Mouse (Mus musculus) neural tube, embryonic 14.5 days (tissue): Measurements from ENCODE around the gene Edrf1. TPM values are rescaled to one million over a fixed set of nuclear protein-coding genes. Genes with fewer than 3 reads are reported as not detected.
A peak's percentile ranks its signal among the peaks of the same experiment; 100 is the strongest.

Experiments used
- ATAC-seq: fragments of 200-750 bp; cut with Nextera tagmentation; 2 replicates; pipeline ENCODE4 v1.8.0; 2017; ENCODE audit warnings: low read depth, mild to moderate bottlenecking, moderate TSS enrichment, moderate library complexity
- H3K27ac ChIP-seq: fragments of 300-500 bp; sonication (generic); 2 replicates; pipeline ENCODE4 v1.5.1; 2014; ENCODE audit warnings: low read depth, mild to moderate bottlenecking, control low read depth, low read length, moderate library complexity, mixed read lengths
- H3K27me3 ChIP-seq: fragments of 300-500 bp; sonication (generic); 2 replicates; pipeline ENCODE4 v1.6.1; 2014; ENCODE audit warnings: low read length; ENCODE audit not compliant: control insufficient read depth, insufficient read depth
- H3K36me3 ChIP-seq: fragments of 300-500 bp; sonication (generic); 2 replicates; pipeline ENCODE4 v1.6.1; 2014; ENCODE audit warnings: low read length, mixed read lengths; ENCODE audit not compliant: control insufficient read depth, insufficient read depth
- H3K4me1 ChIP-seq: fragments of 300-500 bp; sonication (generic); 2 replicates; pipeline ENCODE4 v1.6.1; 2014; ENCODE audit warnings: low read length; ENCODE audit not compliant: control insufficient read depth, insufficient read depth
- H3K4me2 ChIP-seq: fragments of 300-500 bp; sonication (generic); 2 replicates; pipeline ENCODE4 v1.6.1; 2014; ENCODE audit warnings: mild to moderate bottlenecking, low read depth, low read length, control low read depth
- H3K4me3 ChIP-seq: fragments of 300-500 bp; sonication (generic); 2 replicates; pipeline ENCODE4 v1.5.1; 2014; ENCODE audit warnings: low read depth, low read length, control low read depth, mixed read lengths
- H3K9ac ChIP-seq: fragments of 300-500 bp; sonication (generic); replicated peaks from 2 replicates; pipeline ENCODE4 v1.6.1; 2014; ENCODE audit warnings: low read depth, mild to moderate bottlenecking, control low read depth, low read length, mixed read lengths
- H3K9me3 ChIP-seq: fragments of 300-500 bp; sonication (generic); 2 replicates; pipeline ENCODE4 v1.6.1; 2016; ENCODE audit warnings: low read length; ENCODE audit not compliant: control insufficient read depth
- WGBS: fragments of 180-500 bp; shearing (Covaris S2); extraction: QIAGEN DNeasy Blood & Tissue Kit; methylation state at CpG from one replicate; pipeline ENCODE4 v1.1.7; 2014; 5-methylcytosine and 5-hydroxymethylcytosine counted together
- polyA plus RNA-seq: library from polyadenylated mRNA; unstranded; fragments of >200 nt; fragmentation: Nextera tagmentation; extraction: Ambion mirVana; gene quantifications from 2 replicates; pipeline ENCODE4 v1.2.1, GENCODE M21; 2014

Gene Edrf1
- polyA plus RNA-seq, 1 experiment from 2014 or later: 22.6 TPM

DNA sequence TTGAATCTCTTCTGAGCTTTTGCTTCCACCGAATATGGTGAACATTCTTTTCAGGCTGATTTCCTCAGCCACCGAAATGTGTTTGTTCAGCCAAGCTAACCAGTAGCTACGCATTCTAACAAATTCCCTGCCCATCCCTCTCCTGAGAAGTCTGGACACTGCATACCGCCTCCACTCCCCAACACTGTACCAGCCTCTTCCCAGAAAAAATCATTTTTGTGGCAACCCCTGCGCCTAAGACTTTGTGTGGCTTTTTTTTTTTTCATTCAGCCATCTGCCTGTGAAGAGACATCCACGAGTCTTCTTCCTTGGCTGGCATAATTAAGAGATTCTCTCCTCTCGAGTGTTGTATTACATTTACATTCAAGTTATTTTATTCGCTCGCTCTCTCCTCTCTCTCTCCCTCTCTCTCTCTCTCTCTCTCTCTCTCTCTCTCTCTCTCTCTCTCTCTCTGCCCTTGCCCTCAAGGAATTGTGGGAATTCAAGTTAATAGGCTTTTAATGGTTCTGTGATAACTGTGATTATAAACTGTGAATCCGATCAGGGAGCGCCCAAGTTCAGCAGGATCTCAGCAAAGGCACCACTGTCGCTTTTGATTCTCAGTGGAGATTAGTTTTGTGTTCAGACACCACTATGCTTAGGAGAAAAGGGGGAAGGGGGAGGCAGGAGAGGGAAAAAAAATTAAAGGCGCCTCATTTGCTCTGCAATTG lies 28.6 kb upstream of the Edrf1 start:
- H3K4me3 ChIP-seq: no peak overlapping the region
- no peak overlapping the region for H3K9ac ChIP-seq
- 51% methylated on average over 13 of the region's 13 CpGs for WGBS
- peaks cover 11% of the 10 kb centered on the region for H3K4me1 ChIP-seq
- H3K9me3 ChIP-seq: no peaks in the 10 kb centered on the region
- ATAC-seq: no peak
- 0 out of 2 replicates have a peak overlapping the region, but pooled peaks have one; percentile 48 for H3K27ac ChIP-seq
- no peaks in the 10 kb centered on the region for H3K27me3 ChIP-seq
- H3K4me2 ChIP-seq: peak overlapping the region; percentile 23; the same call in 1 of the 2 replicates
- no peaks in the 10 kb centered on the region for H3K36me3 ChIP-seq

DNA sequence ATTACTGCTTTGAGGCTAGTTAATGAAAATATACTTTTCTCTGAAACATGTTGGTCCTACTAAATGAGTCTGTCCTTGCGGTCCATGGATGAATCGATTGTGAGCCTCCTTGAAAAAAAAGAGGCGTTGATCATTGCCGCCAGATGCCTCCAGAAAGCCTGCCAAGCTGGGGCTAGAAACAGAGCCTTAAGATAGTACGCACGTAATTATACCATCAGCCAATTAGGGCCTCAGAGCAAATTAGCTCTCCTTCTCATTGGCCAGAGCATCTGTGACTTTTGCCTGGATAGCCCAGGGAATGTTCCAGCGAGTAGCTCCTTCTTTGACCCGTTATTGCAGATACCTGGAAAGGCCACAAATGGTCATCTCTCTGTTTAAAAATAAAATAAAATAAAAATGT lies 27.8 kb upstream of the Edrf1 start:
- H3K4me2 ChIP-seq: peak overlapping the region; percentile 2; the same call in 1 of the 2 replicates
- H3K4me3 ChIP-seq: no peak overlapping the region
- peaks cover 11% of the 10 kb centered on the region for H3K4me1 ChIP-seq
- no peak for ATAC-seq
- H3K9ac ChIP-seq: no peak overlapping the region
- no peaks in the 10 kb centered on the region for H3K36me3 ChIP-seq
- H3K9me3 ChIP-seq: no peaks in the 10 kb centered on the region
- no peaks in the 10 kb centered on the region for H3K27me3 ChIP-seq
- WGBS: 61% methylated on average over 8 of the region's 8 CpGs
- no peak overlapping the region for H3K27ac ChIP-seq

DNA sequence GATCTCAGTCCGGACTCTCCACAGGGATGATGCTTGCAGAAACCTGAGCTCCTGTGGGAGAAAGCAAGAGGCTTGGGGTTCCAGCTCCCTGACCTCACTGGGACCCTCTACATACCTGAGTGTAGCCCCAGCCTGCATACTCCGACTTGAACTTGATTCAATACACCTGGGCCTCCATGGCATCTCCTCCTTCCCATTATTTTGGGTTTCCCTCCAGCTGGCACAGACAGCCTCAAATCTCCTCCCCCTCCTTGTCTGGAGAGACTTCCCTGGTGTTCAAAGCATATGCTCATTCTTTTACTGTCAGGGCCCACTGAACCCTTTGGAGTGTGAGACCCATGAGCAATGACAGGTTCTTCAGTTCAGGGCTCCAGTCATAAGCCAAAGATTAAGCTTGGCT lies 24.4 kb upstream of the Edrf1 start:
- Histone ChIP-seq H3K27me3 (no peaks in the 10 kb centered on the region), H3K4me3 (no peak overlapping the region), H3K4me2 (no peak overlapping the region), H3K4me1 (peaks cover 4% of the 10 kb centered on the region), H3K27ac (no peak overlapping the region), H3K9ac (no peak overlapping the region), H3K36me3 (no peaks in the 10 kb centered on the region), H3K9me3 (no peaks in the 10 kb centered on the region)
- 91% methylated on average over 2 of the region's 2 CpGs for WGBS
- ATAC-seq: no peak

DNA sequence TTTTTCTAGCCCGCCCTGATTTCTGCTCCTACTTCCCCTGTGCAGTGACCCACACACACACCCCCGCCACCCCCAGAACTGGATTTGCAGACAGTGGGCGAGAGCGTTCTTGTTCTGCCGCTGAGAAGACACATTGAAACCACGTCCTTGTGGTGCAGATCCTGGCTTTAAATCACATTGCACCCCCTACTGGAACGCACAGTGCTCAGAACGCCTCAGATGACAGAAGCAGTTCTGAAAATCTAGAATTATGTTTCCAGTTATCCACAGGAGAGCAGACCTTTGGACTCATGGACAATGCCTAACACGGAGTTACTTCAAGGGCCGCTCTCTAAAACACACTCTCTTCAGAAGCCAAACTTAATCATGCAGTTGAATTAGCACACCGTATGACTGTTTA lies 16.6 kb upstream of the Edrf1 start:
- Histone ChIP-seq H3K36me3 (no peaks in the 10 kb centered on the region), H3K4me1 (no peaks in the 10 kb centered on the region), H3K27me3 (no peaks in the 10 kb centered on the region), H3K9ac (no peak overlapping the region), H3K4me3 (no peak overlapping the region), H3K27ac (no peak overlapping the region), H3K4me2 (no peak overlapping the region; the same call in 1 of the 2 replicates), H3K9me3 (no peaks in the 10 kb centered on the region)
- 32% methylated on average over 11 of the region's 11 CpGs for WGBS
- 0 out of 2 replicates have a peak, but pooled peaks have one; percentile 4 for ATAC-seq

DNA sequence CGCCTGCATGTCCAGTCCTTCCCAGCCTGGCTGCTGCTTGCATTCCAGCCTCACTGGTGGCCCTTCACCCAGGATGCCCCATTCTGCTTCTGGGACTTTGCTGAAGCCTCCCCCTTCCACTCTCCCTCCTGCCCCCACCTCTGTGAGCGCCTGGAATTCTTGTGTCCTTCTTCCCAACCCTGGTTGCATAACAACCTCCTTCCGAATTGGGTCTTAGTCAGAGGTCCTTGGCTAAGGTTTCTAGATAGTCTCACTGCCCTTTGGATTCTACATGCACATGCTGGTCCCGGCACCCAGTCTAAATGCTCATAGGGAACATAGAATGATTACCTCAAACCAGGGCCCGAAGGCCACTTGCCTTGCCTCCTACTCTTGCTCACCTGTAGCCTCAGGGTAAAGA lies 14.1 kb upstream of the Edrf1 start:
- no peak for ATAC-seq
- Histone ChIP-seq H3K4me3 (no peak overlapping the region), H3K4me2 (no peak overlapping the region), H3K9me3 (no peaks in the 10 kb centered on the region), H3K9ac (no peak overlapping the region), H3K27me3 (no peaks in the 10 kb centered on the region), H3K36me3 (no peaks in the 10 kb centered on the region), H3K4me1 (no peaks in the 10 kb centered on the region), H3K27ac (no peak overlapping the region)
- 87% methylated on average over 5 of the region's 5 CpGs for WGBS

DNA sequence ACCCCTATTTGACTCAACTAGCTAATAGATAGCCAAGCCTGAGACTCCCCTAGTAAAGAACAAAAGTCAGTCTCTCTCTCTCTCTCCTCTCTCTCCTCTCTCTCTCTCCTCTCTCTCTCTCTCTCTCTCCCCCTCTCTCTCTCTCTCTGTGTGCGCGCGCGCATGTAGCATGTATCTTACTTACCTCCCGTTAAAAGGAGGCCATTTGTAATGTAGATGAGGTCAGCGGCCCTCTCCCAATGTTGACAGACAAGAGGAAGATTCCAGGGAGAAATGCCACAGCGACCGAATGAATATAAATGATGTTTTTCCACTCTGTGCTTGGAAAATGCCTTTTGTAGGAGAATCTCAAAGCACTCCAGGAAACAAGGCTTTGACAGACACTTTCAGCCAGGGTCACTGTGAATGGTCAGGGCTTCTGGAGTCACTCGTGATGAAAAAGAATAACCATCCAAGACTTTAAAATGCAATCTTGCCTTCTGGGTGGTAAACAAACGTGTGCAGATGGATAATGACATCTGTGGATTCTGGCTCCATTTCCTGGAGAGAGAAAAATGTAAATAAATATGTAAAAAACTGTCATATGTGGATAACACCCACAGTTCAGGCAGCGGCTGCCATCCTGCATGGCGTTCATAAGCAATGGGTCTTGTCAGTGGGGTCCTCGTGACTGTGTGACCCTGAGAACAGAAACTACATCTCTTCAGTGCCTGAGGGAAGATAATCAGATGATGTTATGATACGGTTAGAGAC lies 10.0 kb upstream of the Edrf1 start:
- no peak overlapping the region for H3K27ac ChIP-seq
- no peaks in the 10 kb centered on the region for H3K4me1 ChIP-seq
- no peak overlapping the region for H3K4me3 ChIP-seq
- 41% methylated on average over 14 of the region's 14 CpGs for WGBS
- H3K4me2 ChIP-seq: no peak overlapping the region
- H3K36me3 ChIP-seq: no peaks in the 10 kb centered on the region
- H3K27me3 ChIP-seq: no peaks in the 10 kb centered on the region
- ATAC-seq: no peak
- no peak overlapping the region for H3K9ac ChIP-seq
- H3K9me3 ChIP-seq: no peaks in the 10 kb centered on the region

DNA sequence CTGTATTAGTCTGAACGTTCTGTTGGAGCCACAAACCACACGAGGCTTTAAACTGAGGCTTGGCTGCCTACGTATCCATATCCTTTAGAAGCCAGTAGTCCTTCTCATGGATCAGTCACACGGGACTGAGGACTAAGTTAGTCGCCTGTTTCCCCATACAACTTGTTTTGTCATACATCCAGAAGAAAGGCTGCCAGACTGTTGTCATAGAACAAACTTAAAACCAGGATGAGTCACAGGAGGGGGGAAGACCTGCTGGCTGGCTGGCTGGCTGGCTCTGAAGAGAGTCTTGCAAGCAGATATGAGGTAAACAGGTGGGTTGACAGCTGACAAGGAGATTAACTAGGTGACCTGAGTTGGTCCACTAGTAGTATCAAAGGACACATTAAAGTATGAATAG lies 6.5 kb upstream of the Edrf1 start:
- no peak for ATAC-seq
- H3K9me3 ChIP-seq: no peaks in the 10 kb centered on the region
- 83% methylated on average over 5 of the region's 5 CpGs for WGBS

DNA sequence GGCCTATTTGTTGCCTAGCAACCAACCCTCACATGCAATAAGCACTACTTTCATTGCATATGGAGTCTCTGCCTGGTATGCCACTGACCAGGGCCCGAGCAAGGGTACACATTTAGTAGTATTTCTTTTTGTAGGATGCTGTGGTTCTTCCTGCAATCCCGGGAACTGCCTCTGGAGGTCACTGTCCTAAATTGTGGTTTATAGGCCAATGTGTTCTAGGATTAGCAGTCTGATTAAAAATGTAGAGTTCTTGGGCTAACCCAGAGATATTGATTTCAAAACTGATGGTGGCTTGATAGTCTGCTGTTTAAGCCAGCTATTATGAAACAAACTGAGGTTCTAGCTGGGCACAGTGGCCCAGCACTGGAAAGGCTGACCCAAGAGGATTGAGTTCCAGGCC lies 4.9 kb upstream of the Edrf1 start:
- WGBS: 32% methylated on average over 2 of the region's 2 CpGs
- no peaks in the 10 kb centered on the region for H3K27me3 ChIP-seq
- no peak overlapping the region for H3K27ac ChIP-seq
- no peak for ATAC-seq
- no peak overlapping the region for H3K9ac ChIP-seq
- no peaks in the 10 kb centered on the region for H3K4me1 ChIP-seq
- H3K4me2 ChIP-seq: no peak overlapping the region
- H3K36me3 ChIP-seq: no peaks in the 10 kb centered on the region
- H3K9me3 ChIP-seq: no peaks in the 10 kb centered on the region
- no peak overlapping the region for H3K4me3 ChIP-seq

More for the DNA sequence above, 6.5 kb upstream of the Edrf1 start:
- Histone ChIP-seq H3K4me2 (no peak overlapping the region), H3K4me3 (no peak overlapping the region), H3K4me1 (no peaks in the 10 kb centered on the region), H3K27me3 (no peaks in the 10 kb centered on the region), H3K36me3 (no peaks in the 10 kb centered on the region), H3K9ac (no peak overlapping the region), H3K27ac (no peak overlapping the region)

DNA sequence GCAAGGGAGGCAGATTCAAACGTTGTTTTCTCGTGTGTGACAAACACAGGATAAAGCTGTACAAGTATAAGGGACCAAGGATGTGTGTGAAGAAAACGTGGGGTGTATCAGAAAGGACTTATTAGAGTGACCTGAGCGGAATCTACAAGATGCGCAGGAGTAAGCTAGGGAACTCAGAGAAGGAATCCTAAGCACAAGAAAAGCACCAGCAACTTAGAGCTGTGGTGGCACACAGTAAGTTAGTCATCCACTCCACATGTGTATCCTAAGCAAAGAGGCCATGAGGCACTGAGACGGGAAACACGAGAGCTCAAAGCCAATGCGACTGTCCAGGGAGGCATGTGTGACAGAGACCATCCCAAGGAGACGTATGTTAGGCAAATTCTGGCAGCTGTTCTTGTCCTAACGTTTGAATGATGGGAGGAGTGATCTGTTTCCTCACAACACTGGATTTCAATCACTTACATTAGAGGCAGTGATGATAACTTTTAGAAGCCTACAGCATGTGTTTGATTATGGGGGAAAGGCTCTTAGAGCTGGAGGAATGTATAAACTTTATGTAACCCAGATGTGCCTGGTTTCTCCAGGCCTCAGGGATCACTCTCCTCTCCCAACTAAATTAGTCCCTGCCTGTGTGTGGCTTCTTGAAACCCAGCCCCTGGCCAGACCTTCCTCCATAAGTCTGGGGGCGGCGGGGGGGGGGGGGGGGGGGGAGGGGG lies 2.3 kb upstream of the Edrf1 start:
- H3K36me3 ChIP-seq: no peaks in the 10 kb centered on the region
- WGBS: 62% methylated on average over 10 of the region's 12 CpGs
- H3K4me3 ChIP-seq: no peak overlapping the region
- H3K9ac ChIP-seq: no peak overlapping the region
- no peak overlapping the region for H3K27ac ChIP-seq
- no peaks in the 10 kb centered on the region for H3K27me3 ChIP-seq
- no peaks in the 10 kb centered on the region for H3K9me3 ChIP-seq
- peaks cover 10% of the 10 kb centered on the region; the same call in 1 of the 2 replicates for H3K4me1 ChIP-seq
- no peak for ATAC-seq
- no peak overlapping the region for H3K4me2 ChIP-seq
